Mouse (Mus musculus): ENCODE measurements at regions not wholly inside any gene's neighbourhood (a gene's known extent, or its start where the extent isn't known, plus 50 kb on each side); places are given as distances from the start of the nearest gene placed in this dataset.
"Not testable (repeated sequence)": the region's sequence is repeated elsewhere in the genome, so short reads cannot be mapped to it uniquely, and the experiment has no call there.

- Histone ChIP-seq H3K9ac (replicated peaks; ENCODE audit: low read length, poor library complexity, severe bottlenecking) (no peak overlapping the region), H3K36me3 (ENCODE audit: insufficient read depth, low read length) (no peaks in the 10 kb centered on the region), H3K4me1 (ENCODE audit: insufficient read depth, low read length) (no peaks in the 10 kb centered on the region), H3K9me3 (ENCODE audit: low read length) (no peaks in the 10 kb centered on the region), H3K4me2 (ENCODE audit: low read depth, low read length, poor library complexity, severe bottlenecking) (no peak overlapping the region), H3K27ac (ENCODE audit: low read depth, low read length) (no peak overlapping the region), H3K4me3 (ENCODE audit: low read depth, low read length) (no peak overlapping the region), H3K27me3 (ENCODE audit: insufficient read depth, low read length) (no peaks in the 10 kb centered on the region)
- WGBS = 85% methylated on average over 2 of the region's 2 CpGs
- peak; percentile 26 for DNase-seq (ENCODE audit: low spot score)
- no peak for ATAC-seq (ENCODE audit: low FRiP score)
- TF ChIP-seq CTCF (IDR thresholded peaks at IDR 0.05) = no peak
Observed at GRCm38 (mm10) chr10:38366776-38367175, 454.8 kb downstream of the Rfpl4b start.

GRCm38 (mm10) chr10:38364876-38365275 is 456.7 kb downstream of the Rfpl4b start:
- Histone ChIP-seq H3K27me3 (ENCODE audit: insufficient read depth, low read length) (no peaks in the 10 kb centered on the region), H3K4me2 (ENCODE audit: low read depth, low read length, poor library complexity, severe bottlenecking) (no peak overlapping the region), H3K4me1 (ENCODE audit: insufficient read depth, low read length) (no peaks in the 10 kb centered on the region), H3K36me3 (ENCODE audit: insufficient read depth, low read length) (no peaks in the 10 kb centered on the region), H3K9me3 (ENCODE audit: low read length) (no peaks in the 10 kb centered on the region), H3K9ac (replicated peaks; ENCODE audit: low read length, poor library complexity, severe bottlenecking) (no peak overlapping the region), H3K4me3 (ENCODE audit: low read depth, low read length) (no peak overlapping the region), H3K27ac (ENCODE audit: low read depth, low read length) (no peak overlapping the region)
- no peak for TF ChIP-seq CTCF (IDR thresholded peaks at IDR 0.05)
- DNase-seq (ENCODE audit: low spot score) = no peak
- WGBS = 81% methylated on average over 4 of the region's 4 CpGs
- no peak for ATAC-seq (ENCODE audit: low FRiP score)

- no peak overlapping the region for H3K9ac ChIP-seq (replicated peaks; ENCODE audit: low read length, poor library complexity, severe bottlenecking)
- no peak overlapping the region for H3K4me2 ChIP-seq (ENCODE audit: low read depth, low read length, poor library complexity, severe bottlenecking)
- H3K36me3 ChIP-seq (ENCODE audit: insufficient read depth, low read length) = no peaks in the 10 kb centered on the region
- no peak overlapping the region for H3K4me3 ChIP-seq (ENCODE audit: low read depth, low read length)
- no peaks in the 10 kb centered on the region; the same call in 1 of the 2 replicates for H3K4me1 ChIP-seq (ENCODE audit: insufficient read depth, low read length)
- DNase-seq (ENCODE audit: low spot score) (peak; percentile 69), ATAC-seq (ENCODE audit: low FRiP score) (no peak)
- 83% methylated on average over 1 of the region's 1 CpGs for WGBS
- H3K27ac ChIP-seq (ENCODE audit: low read depth, low read length) = no peak overlapping the region
- no peak for TF ChIP-seq CTCF (IDR thresholded peaks at IDR 0.05)
- H3K27me3 ChIP-seq (ENCODE audit: insufficient read depth, low read length) = no peaks in the 10 kb centered on the region
- H3K9me3 ChIP-seq (ENCODE audit: low read length) = no peaks in the 10 kb centered on the region
Observed at GRCm38 (mm10) chr10:38357539-38358232, 463.9 kb downstream of the Rfpl4b start.

- DNase-seq (ENCODE audit: low spot score) (peak; percentile 55), ATAC-seq (ENCODE audit: low FRiP score) (no peak)
- Histone ChIP-seq H3K27ac (ENCODE audit: low read depth, low read length) (no peak overlapping the region), H3K9ac (replicated peaks; ENCODE audit: low read length, poor library complexity, severe bottlenecking) (no peak overlapping the region), H3K9me3 (ENCODE audit: low read length) (no peaks in the 10 kb centered on the region), H3K4me3 (ENCODE audit: low read depth, low read length) (no peak overlapping the region), H3K27me3 (ENCODE audit: insufficient read depth, low read length) (no peaks in the 10 kb centered on the region), H3K4me2 (ENCODE audit: low read depth, low read length, poor library complexity, severe bottlenecking) (no peak overlapping the region), H3K36me3 (ENCODE audit: insufficient read depth, low read length) (no peaks in the 10 kb centered on the region), H3K4me1 (ENCODE audit: insufficient read depth, low read length) (no peaks in the 10 kb centered on the region; the same call in 1 of the 2 replicates)
- TF ChIP-seq CTCF (IDR thresholded peaks at IDR 0.05) = no peak
- 45% methylated on average over 2 of the region's 2 CpGs for WGBS
Observed at GRCm38 (mm10) chr10:38353973-38354372, 467.6 kb downstream of the Rfpl4b start.

- peak; percentile 69 for DNase-seq (ENCODE audit: low spot score)
- WGBS = 61% methylated on average over 5 of the region's 5 CpGs
- Histone ChIP-seq H3K9ac (replicated peaks; ENCODE audit: low read length, poor library complexity, severe bottlenecking) (no peak overlapping the region), H3K27ac (ENCODE audit: low read depth, low read length) (no peak overlapping the region), H3K4me2 (ENCODE audit: low read depth, low read length, poor library complexity, severe bottlenecking) (no peak overlapping the region), H3K27me3 (ENCODE audit: insufficient read depth, low read length) (no peaks in the 10 kb centered on the region), H3K4me1 (ENCODE audit: insufficient read depth, low read length) (no peaks in the 10 kb centered on the region; the same call in 1 of the 2 replicates), H3K36me3 (ENCODE audit: insufficient read depth, low read length) (no peaks in the 10 kb centered on the region), H3K9me3 (ENCODE audit: low read length) (no peaks in the 10 kb centered on the region), H3K4me3 (ENCODE audit: low read depth, low read length) (no peak overlapping the region)
- no peak for ATAC-seq (ENCODE audit: low FRiP score)
- no peak for TF ChIP-seq CTCF (IDR thresholded peaks at IDR 0.05)
Observed at GRCm38 (mm10) chr10:38353526-38353925, 468.1 kb downstream of the Rfpl4b start.

DNA sequence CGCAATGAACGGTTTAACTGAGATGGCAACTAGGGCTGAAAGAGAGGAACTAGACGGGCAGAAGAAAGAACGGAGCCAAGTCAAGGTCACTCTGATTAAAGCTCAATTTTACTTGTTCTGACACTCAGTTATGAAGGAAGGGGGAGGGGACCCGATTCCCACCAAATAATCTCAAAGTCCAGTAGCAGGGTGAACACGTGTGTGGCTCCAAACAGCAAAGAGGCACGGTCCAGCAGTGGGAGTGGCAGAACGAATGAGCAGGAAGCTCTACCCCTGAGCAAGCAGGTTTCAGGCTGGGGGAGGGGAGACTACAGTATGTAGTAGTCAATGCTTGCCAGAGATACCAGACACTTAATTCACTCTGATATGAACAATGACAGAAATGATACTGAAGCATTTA is 474.6 kb downstream of the Rfpl4b start:
- not testable (repeated sequence) for ATAC-seq (ENCODE audit: low FRiP score); H3K4me2 ChIP-seq (ENCODE audit: low read depth, low read length, poor library complexity, severe bottlenecking); H3K27me3 ChIP-seq (ENCODE audit: insufficient read depth, low read length); H3K9ac ChIP-seq (replicated peaks; ENCODE audit: low read length, poor library complexity, severe bottlenecking); H3K27ac ChIP-seq (ENCODE audit: low read depth, low read length); DNase-seq (ENCODE audit: low spot score); H3K4me3 ChIP-seq (ENCODE audit: low read depth, low read length); H3K9me3 ChIP-seq (ENCODE audit: low read length); H3K36me3 ChIP-seq (ENCODE audit: insufficient read depth, low read length); H3K4me1 ChIP-seq (ENCODE audit: insufficient read depth, low read length)
- 70% methylated on average over 8 of the region's 8 CpGs for WGBS

All from midbrain, postnatal 0 days (tissue).